Mouse (Mus musculus): Measurements from ENCODE around the gene Rps6kl1.

GRCm38 (mm10) chr12:85112550-85113251, 38.4 kb downstream of the Rps6kl1 start:
- TF ChIP-seq POLR2A (IDR thresholded peaks at IDR 0.05; ENCODE audit: low read depth, low read length), result no peak
- TF ChIP-seq CTCF (conservative IDR thresholded peaks at IDR 0.05 in 1 of 2, IDR thresholded peaks at IDR 0.05 in 1 of 2; ENCODE audit: low read depth in 2 of 2, low read length in 2 of 2), result no peak
- TF ChIP-seq CHD2 (IDR thresholded peaks at IDR 0.05; ENCODE audit: low read length), result no peak
- TF ChIP-seq GABPA (IDR thresholded peaks at IDR 0.05; ENCODE audit: insufficient replicate concordance, low read depth, low read length), result no peak
- no peak for TF ChIP-seq CHD1 (IDR thresholded peaks at IDR 0.05; ENCODE audit: low read depth, low read length)
- TF ChIP-seq USF1 (IDR thresholded peaks at IDR 0.05; ENCODE audit: low read depth, low read length), result no peak
